Mouse (Mus musculus) lung, postnatal 4 days (tissue): ENCODE results near the gene Nudt19.
"Not testable (repeated sequence)": the region's sequence is repeated elsewhere in the genome, so short reads cannot be mapped to it uniquely, and the experiment has no call there.

Source experiments
- DNase-seq, 2 experiments: peaks; one replicate each; pipeline ENCODE4 v3.0.0; 2021

Nudt19 gene

DNA sequence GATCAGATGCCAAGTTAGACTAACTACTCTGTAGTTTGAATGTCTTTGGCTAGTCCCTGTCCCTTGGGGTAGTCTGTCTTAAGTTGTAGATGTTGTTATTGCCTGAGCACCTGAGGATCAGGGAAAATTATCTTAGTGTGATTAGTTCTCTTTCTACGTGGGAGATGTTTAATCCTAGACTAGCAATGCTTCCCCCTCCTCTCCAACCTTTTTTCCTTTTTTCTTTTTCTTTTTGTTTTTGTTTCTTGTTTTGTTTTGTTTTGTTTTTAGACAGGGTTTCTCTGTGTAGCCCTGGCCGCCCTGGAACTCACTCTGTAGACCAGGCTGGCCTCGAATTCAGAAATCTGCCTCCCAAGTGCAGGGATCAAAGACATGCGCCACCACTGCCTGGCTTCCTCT, at the start of gene Nudt19:
Gene Nudt19, minus strand, starts transcription at position 100 of the 399 bp plus-strand sequence.
- DNase-seq: no peak

DNA sequence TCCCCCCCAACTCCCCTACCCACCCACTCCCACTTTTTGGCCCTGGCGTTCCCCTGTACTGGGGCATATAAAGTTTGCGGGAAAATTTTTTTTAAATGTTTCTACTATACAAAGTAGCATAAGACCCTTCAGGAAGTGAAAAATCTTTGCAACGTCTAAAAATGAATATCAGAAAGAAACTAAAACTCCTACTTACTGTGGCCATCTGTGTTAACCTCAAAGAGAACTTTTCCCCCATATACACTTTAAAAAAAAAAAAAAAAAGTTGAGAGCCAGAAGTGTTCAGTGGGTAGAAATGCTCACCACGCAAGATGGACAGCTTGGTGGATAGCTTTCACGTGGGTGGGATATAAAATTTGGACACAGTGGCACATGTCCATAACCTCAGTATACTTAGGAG, 46.7 kb upstream of the Nudt19 start:
- DNase-seq: no peak

DNA sequence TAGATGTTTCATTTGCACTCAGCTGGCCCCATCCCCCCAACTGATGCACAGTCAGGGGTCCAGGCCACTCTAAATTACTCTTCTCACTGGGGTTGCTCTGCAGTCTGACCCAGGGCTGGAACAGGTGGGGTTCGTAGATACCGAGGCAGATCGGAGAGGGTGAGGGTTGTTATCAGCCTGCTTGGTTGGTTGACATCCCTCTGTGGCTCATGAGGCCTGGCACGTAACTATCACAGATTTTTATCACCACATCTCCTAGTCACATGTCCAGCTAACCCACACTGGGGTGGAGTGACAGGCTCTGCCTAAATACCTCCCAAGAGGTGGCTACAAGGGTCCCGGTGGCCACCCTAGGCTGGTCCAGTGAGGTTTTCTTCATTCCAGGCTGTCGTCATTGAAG, 45.0 kb upstream of the Nudt19 start:
- no peak for DNase-seq

DNA sequence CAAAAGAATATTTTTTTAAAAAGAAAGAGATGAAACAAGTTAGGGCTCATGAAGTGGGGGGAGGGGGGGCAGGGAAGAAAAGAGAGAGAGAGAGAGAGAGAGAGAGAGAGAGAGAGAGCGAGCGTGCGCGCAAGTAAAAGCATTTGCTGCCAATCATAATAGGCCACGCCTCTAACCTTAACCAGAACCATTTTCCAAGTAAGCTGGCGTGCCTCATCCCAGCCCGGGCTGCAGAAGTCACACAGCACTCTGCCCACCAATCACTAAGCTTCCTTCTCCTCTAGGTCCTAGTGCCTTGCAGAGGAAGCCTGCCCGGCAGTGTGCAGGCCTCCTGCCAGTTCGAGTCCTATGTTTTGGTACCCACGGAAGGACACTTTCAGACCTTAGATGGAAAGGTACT, 43.9 kb upstream of the Nudt19 start:
- DNase-seq: no peak

DNA sequence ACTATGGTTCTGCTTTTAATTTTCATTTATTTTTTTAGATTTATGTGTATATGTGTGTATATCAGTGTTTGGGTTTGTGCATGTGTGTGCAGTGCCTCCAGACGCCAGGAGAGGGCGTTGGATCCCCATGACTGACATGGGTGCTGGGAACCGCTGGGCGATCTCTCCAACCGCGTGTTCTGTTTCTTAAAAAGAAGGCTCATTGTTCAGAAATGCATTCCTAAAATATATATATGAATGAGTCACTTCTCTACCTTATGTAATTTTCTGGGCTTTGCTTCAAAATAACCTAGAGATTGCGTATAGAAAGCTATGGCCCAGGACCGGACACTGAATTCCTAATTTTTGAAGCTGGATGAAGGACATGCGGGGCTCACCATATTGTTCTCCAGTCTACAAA, 43.4 kb upstream of the Nudt19 start:
- DNase-seq: no peak

- no peak for DNase-seq
Observed at GRCm38 (mm10) chr7:35594311-35594710, 38.2 kb upstream of the Nudt19 start.

GRCm38 (mm10) chr7:35590731-35591191, 34.7 kb upstream of the Nudt19 start:
- DNase-seq: no peak

- no peak for DNase-seq
Observed at GRCm38 (mm10) chr7:35589485-35589884, 33.4 kb upstream of the Nudt19 start.

DNA sequence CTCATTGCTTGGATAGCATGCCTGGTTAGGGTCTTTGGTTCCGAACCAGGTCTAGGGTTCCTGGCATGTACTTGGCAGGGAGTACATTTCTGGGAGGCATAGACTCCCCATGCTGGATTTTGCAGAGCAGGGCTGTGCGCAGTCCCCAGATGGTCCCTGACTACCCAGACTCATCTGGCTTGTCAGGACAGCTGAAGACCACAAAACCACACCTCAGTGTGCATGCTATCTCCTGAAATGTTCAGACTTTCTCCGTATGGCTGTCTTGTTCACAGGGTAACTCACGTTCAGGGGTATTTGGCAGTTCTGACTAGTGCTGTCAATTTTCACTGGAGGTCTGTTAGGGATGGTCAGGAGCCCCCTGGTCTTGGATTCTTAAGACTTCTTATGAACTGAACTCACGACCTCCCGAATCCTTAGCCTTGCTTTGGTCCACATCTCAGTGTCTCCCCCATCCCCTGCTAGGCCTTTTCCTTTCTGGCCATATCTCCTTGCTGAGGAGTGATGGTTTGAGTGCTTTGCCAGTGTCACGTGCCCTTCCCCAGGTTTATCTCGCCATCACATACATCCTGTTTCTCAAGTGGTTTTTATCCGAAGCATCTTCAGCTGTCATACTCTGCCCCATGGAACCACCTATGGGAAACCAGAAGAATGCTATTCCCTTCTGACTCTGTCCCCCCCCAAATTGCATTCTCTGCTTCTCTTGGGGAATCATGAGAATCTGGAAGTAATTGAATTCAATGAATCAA, 32.8 kb upstream of the Nudt19 start:
- no peak for DNase-seq

DNA sequence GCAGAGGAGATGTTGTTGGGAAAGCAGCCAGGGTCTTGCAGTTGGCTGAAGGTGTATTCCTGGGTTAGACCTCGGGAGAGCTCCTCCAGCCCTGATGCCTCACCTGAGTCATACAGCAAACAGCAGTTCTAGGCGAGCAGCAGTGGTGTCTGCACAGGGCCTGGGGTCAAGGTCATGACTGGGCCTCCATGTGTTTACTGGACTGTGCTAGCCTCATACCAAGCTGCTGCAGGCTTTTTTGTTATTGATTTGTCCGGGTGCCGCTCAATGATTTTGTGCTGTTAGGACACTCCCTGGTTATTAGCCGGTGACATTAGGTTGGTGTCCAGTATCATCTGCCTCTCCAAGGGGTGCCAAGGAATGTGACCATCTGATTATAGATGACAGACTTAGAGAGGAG, 31.6 kb upstream of the Nudt19 start:
- no peak for DNase-seq

GRCm38 (mm10) chr7:35586906-35587445, 30.9 kb upstream of the Nudt19 start:
- DNase-seq: peak in 1 of 2 experiments; percentile 11

GRCm38 (mm10) chr7:35586055-35586905, 30.2 kb upstream of the Nudt19 start, which contains the start of gene Ankrd27:
Ankrd27 (plus strand) TSS chr7:35586244.
- DNase-seq: peak; percentile 95 to 96

- peak; percentile 45 to 67 for DNase-seq
Observed at GRCm38 (mm10) chr7:35585191-35586054, 29.3 kb upstream of the Nudt19 start, which contains the start of gene Rgs9bp. Rgs9bp (minus strand) TSS chr7:35585582.

DNA sequence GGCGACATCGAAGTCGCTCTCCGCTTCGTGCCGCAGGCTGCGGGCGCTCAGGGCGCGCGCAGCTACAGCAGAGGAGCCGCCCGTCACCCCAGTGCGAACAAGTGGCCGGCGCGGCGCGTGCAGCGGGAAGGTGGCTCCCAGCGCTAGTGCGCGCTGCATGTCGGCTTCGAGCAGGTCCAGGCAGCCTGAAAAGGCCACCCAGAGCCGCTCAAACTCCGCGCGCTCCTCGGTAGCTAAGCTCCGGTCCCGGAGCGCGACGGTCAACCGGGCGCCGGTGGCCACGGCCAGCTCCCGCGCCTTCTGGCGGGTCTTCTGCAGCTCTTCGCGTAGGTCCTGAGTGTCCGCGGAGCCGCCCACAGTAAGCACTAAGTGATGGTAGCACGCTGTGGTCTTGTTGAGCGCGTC, 28.7 kb upstream of the Nudt19 start:
- peak; percentile 39 to 50 for DNase-seq

GRCm38 (mm10) chr7:35584068-35584785, 28.1 kb upstream of the Nudt19 start:
- no peak for DNase-seq

DNA sequence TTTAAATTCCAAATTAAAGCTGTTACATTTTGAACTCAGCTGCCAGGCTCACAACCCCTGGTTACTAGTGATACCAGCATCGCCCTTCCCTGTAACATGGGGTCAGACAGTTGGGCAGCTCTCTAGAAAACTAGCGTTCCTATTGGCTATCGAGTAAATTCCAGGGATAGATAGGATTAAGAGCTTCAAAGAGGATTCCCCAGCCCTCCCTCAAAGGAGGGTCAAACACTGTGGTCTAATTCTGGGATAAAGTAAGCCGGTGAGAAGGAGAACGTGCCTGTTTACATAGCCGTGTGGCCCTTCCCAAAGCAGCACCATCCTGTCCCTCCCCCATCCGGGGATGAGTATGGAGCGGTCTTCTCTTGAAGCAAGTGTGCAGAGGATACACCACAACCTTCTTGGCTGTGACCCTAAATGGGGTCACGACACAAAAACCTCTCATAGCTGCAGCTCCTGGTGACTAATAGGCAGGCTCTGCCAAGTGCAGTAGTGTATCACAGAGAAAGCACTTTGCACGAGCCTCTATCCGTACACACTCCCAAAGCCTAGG, 27.4 kb upstream of the Nudt19 start:
- DNase-seq: no peak

GRCm38 (mm10) chr7:35582719-35583118, 26.6 kb upstream of the Nudt19 start:
- DNase-seq: no peak

DNA sequence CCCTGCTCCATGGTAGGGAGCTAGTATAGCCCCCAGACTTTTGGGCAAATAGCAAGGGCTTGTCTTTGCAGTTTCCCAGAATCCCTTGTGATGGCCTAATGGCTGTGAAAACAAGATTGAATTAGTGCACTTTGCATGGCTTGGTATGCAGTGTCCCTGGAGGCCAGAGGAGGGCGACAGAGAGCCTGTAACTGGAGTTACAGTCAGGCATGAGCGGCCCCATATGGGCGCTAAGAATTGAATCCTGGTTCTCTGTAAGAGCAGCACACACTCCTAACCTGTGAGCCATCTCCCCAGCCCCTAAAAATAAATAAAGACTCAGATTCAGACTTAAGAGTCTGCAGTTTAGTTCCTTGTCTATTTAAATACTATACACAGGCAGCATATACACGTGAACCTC, 23.7 kb upstream of the Nudt19 start:
- peak in 1 of 2 experiments; percentile 63 for DNase-seq

GRCm38 (mm10) chr7:35570883-35571282, 14.8 kb upstream of the Nudt19 start:
- not testable (repeated sequence) for DNase-seq

DNA sequence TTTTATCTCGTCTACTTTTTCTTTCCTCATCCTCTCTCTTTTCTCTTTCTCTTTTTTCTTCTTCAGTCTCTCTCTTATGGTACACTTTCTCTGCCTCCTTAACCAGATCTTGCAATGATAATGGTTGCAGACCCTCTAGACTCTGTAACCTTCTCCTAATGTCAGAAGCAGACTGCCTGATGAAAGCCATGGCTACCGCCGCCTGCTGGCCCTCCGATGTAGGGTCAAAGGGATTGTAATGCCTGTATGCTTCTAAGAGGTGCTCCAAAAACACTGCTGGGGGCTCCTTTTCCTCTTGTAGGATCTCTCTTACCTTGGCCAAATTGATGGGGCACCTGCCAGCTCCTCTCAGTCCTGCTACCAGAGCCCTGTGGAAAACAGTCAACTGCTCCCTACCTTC, 13.6 kb upstream of the Nudt19 start:
- not testable (repeated sequence) for DNase-seq

- not testable (repeated sequence) for DNase-seq
Observed at GRCm38 (mm10) chr7:35565965-35566364, 9.9 kb upstream of the Nudt19 start.
